Mouse (Mus musculus) liver, embryonic 14.5 days (tissue): ENCODE measurements around the gene H1foo.

Experiments used
- CTCF ChIP-seq: IDR thresholded peaks from 2 replicates; pipeline ENCODE4 v1.5.1; 2016; ENCODE audit warnings: antibody characterized with exemption, low read depth, control low read depth
- EP300 ChIP-seq: IDR thresholded peaks from 2 replicates; pipeline ENCODE4 v1.6.1; 2016; ENCODE audit warnings: antibody characterized with exemption, low read depth

DNA sequence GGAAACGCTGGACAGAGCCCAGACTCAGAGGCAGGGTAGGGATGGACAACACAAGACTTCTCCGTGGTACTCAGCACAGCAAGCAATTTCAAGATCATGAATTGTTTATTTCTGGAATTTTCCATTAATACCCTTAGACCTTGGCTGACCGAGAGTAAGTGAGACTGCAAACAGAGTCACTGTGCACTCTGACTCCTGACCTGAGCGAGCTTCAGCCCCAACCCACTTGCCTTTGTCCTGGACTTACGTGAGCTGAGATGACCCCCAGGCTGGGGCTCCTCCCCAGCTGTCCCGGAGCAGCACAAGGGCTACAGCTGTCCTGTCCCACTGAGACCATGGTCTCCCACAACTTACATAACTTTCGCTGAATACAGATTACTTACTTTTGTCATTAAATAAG lies 38.2 kb downstream of the H1foo start:
- TF ChIP-seq EP300 (no peak), CTCF (no peak)
